Mouse (Mus musculus) gastrocnemius, postnatal 14 days (tissue): Measurements from ENCODE around the gene Mia3. TPM values are rescaled to one million over a fixed set of nuclear protein-coding genes. Genes with fewer than 3 reads are reported as not detected.

Experiments used
- DNase-seq: peaks from one replicate; pipeline ENCODE4 v3.0.0; 2021; ENCODE audit warnings: mixed read lengths
- intact Hi-C: fragments of 180-260 bp; cut with DNase I; formaldehyde crosslinking; loops from one replicate; pipeline ENCODE4 v1.15.1; 2025; ENCODE audit warnings: low total_unique reads
- total RNA-seq, 2 experiments: library from RNA; stranded (reverse); gene quantifications; 2 replicates each; pipeline ENCODE4 v1.2.3; 2021

Gene Mia3
- total RNA-seq, 2 experiments from 2014 or later = 101 to 105 TPM

DNA sequence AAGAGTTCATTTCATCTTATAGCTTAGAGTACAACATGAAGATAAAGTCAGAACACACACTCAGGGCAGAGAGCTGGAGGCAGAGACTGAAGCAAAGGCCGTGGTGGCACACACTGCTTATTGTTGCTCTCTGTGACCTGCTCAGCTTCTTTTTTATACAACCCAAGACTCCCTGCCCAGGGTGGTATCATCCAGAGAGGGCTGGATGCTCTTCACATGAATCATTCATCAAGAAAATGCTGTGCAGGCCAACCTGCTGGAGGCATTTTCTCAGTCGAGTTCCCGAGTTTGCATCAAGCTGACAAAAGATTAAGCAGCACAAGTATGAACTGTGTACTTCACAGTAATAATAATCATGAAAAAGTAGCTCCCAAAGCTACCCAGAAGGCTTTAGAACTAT lies 81.0 kb downstream of the Mia3 start:
- DNase-seq = no peak
- intact Hi-C loops = no loop called here

Other genes with a start within 250 kb of the Mia3 start
- gene Disp1, start 148.0 kb downstream of the Mia3 start, total RNA-seq = 1 to 10 TPM; 5.4 to 7.3 TPM
- 10 to 100 TPM; 19.5 to 23.7 TPM for gene Aida, start 73.0 kb downstream of the Mia3 start, total RNA-seq
- gene Brox, start 72.3 kb downstream of the Mia3 start, total RNA-seq = 10 to 100 TPM; 17.7 to 19.5 TPM
- 1 to 10 TPM; 4.1 to 4.7 TPM for gene Taf1a, start 19.4 kb upstream of the Mia3 start, total RNA-seq
- gene Hhipl2, start 48.7 kb upstream of the Mia3 start, total RNA-seq = under 1 TPM in 1 of 2 experiments, not detected in 1; 0.08 TPM